Mouse (Mus musculus) liver, adult 2 months (tissue): ENCODE data around the gene Gm20661. TPM values are rescaled to one million over a fixed set of nuclear protein-coding genes. Genes with fewer than 3 reads are reported as not detected.

Experiments
- DNase-seq: peaks from one replicate; pipeline ENCODE4 v3.0.0-alpha.2; 2011; ENCODE audit warnings: low read depth, low spot score; ENCODE audit errors: extremely low read depth
- H3K27ac ChIP-seq: fragments of 200-500 bp; replicated peaks from 2 replicates; pipeline ENCODE4 v1.5.1; 2012; ENCODE audit warnings: low read depth, mild to moderate bottlenecking, control low read depth, inconsistent platforms, low read length; ENCODE audit not compliant: insufficient read depth
- H3K27me3 ChIP-seq: fragments of 200-500 bp; 2 replicates; pipeline ENCODE4 v1.6.1; 2012; ENCODE audit warnings: mild to moderate bottlenecking, moderate library complexity, low read length, inconsistent platforms; ENCODE audit not compliant: control insufficient read depth, insufficient read depth
- H3K36me3 ChIP-seq: fragments of 200-500 bp; 2 replicates; pipeline ENCODE4 v1.6.1; 2012; ENCODE audit warnings: low read length, inconsistent platforms; ENCODE audit not compliant: control insufficient read depth, insufficient read depth
- H3K4me1 ChIP-seq: fragments of 200-500 bp; 2 replicates; pipeline ENCODE4 v1.6.1; 2011; ENCODE audit warnings: low read length; ENCODE audit not compliant: control insufficient read depth, insufficient read depth
- H3K4me3 ChIP-seq: fragments of 200-500 bp; 2 replicates; pipeline ENCODE4 v1.5.1; 2011; ENCODE audit warnings: low read depth, mild to moderate bottlenecking, control low read depth, low read length, moderate library complexity; ENCODE audit not compliant: insufficient read depth
- H3K79me2 ChIP-seq: fragments of 200-500 bp; 2 replicates; pipeline ENCODE4 v1.6.1; 2012; ENCODE audit warnings: inconsistent platforms, mild to moderate bottlenecking, low read length, moderate library complexity; ENCODE audit not compliant: control insufficient read depth, insufficient read depth
- H3K9ac ChIP-seq: fragments of 200-500 bp; 2 replicates; pipeline ENCODE4 v1.6.1; 2012; ENCODE audit warnings: low read depth, mild to moderate bottlenecking, control low read depth, inconsistent platforms, low read length
- CTCF ChIP-seq: fragments of 200-500 bp; IDR thresholded peaks from 2 replicates; pipeline ENCODE4 v1.5.1; 2011; ENCODE audit warnings: low read depth, low read length, control low read depth
- POLR2A ChIP-seq: fragments of 200-500 bp; IDR thresholded peaks from 2 replicates; pipeline ENCODE4 v1.6.1; 2011; ENCODE audit warnings: low read length, control low read depth; ENCODE audit not compliant: insufficient read depth; ENCODE audit errors: extremely low read depth
- WGBS: fragments of 180-500 bp; shearing (Covaris S2); methylation state at CpG from one replicate; pipeline ENCODE4 v1.1.7; 2018; 5-methylcytosine and 5-hydroxymethylcytosine counted together
- polyA plus RNA-seq: library from polyadenylated mRNA; depleted of rRNA; stranded (reverse); fragments of >200 nt; gene quantifications from 2 replicates; pipeline ENCODE4 v1.2.3, GENCODE M21; 2012
- total RNA-seq: library from RNA; depleted of rRNA; stranded (reverse); fragments of >200 nt; gene quantifications from 2 replicates; pipeline ENCODE4 v1.2.3, GENCODE M21; 2014

Gene Gm20661
- total and polyA plus RNA-seq, 2 experiments, result 0.10 TPM; not detected in 1

GRCm38 (mm10) chr9:107971690-107972541, 10.9 kb upstream of the Gm20661 start:
- no peak overlapping the region for H3K4me3 ChIP-seq
- 33% methylated on average over 8 of the region's 8 CpGs for WGBS
- H3K79me2 ChIP-seq, result no peaks in the 10 kb centered on the region
- DNase-seq, result peak; percentile 79
- H3K36me3 ChIP-seq, result no peaks in the 10 kb centered on the region
- H3K27me3 ChIP-seq, result no peaks in the 10 kb centered on the region
- TF ChIP-seq POLR2A, result no peak
- H3K4me1 ChIP-seq, result peaks cover 4% of the 10 kb centered on the region; the same call in 1 of the 2 replicates
- no peak overlapping the region for H3K9ac ChIP-seq
- no peak overlapping the region for H3K27ac ChIP-seq

- peak overlapping the region; percentile 39 for H3K27ac ChIP-seq
- DNase-seq, result no peak
- no peaks in the 10 kb centered on the region for H3K27me3 ChIP-seq
- 74% methylated on average over 10 of the region's 10 CpGs for WGBS
- no peak overlapping the region for H3K4me3 ChIP-seq
- no peaks in the 10 kb centered on the region for H3K36me3 ChIP-seq
- H3K9ac ChIP-seq, result no peak overlapping the region
- no peaks in the 10 kb centered on the region for H3K79me2 ChIP-seq
- H3K4me1 ChIP-seq, result peaks cover 4% of the 10 kb centered on the region; the same call in 1 of the 2 replicates
- TF ChIP-seq POLR2A (no peak), CTCF (no peak)
Measured at GRCm38 (mm10) chr9:107974491-107975171, 8.2 kb upstream of the Gm20661 start.

GRCm38 (mm10) chr9:107975399-107976386, 7.2 kb upstream of the Gm20661 start, which contains the start of gene Uba7:
Gene Uba7 (plus strand): TSS chr9:107975505.
- WGBS, result 48% methylated on average over 12 of the region's 12 CpGs
- peak; percentile 83 for DNase-seq
- Histone ChIP-seq H3K4me3 (peak within 1 kb of the TSS; percentile 50), H3K27ac (peak within 1 kb of the TSS; percentile 39), H3K36me3 (no peaks in the 10 kb centered on the region), H3K79me2 (no peaks in the 10 kb centered on the region), H3K27me3 (no peaks in the 10 kb centered on the region), H3K9ac (peak within 1 kb of the TSS; percentile 72), H3K4me1 (peaks cover 4% of the 10 kb centered on the region; the same call in 1 of the 2 replicates)
- TF ChIP-seq CTCF (no peak), POLR2A (no peak)

DNA sequence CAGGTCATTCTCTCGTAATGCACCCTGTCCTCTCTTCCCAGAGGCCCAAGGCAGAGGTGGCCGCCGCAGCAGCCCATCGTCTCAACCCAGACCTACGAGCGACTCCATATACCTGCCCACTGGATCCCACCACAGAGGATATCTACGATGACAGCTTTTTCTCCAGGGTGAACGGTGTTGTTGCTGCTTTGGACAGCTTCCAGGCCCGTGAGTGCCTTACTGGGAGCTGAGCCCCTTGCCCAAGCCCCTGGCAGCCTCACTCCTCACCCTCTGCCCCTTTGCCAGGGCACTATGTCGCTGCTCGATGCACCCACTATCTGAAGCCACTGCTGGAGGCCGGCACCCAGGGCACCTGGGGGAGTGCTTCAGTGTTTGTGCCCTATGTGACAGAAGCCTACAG, 4.0 kb upstream of the Gm20661 start:
- H3K9ac ChIP-seq, result no peak overlapping the region
- no peaks in the 10 kb centered on the region for H3K27me3 ChIP-seq
- no peak for DNase-seq
- WGBS, result 91% methylated on average over 12 of the region's 12 CpGs
- H3K79me2 ChIP-seq, result no peaks in the 10 kb centered on the region
- TF ChIP-seq CTCF (no peak), POLR2A (no peak)
- H3K4me1 ChIP-seq, result peaks cover 12% of the 10 kb centered on the region; the same call in 1 of the 2 replicates
- no peak overlapping the region for H3K27ac ChIP-seq
- H3K36me3 ChIP-seq, result no peaks in the 10 kb centered on the region
- H3K4me3 ChIP-seq, result no peak overlapping the region
